Mouse (Mus musculus) limb, embryonic 10.5 days (tissue): Measurements from ENCODE around the gene Mapkap1. TPM values are rescaled to one million over a fixed set of nuclear protein-coding genes. Genes with fewer than 3 reads are reported as not detected.
"Not testable (repeated sequence)": the region's sequence is repeated elsewhere in the genome, so short reads cannot be mapped to it uniquely, and the experiment has no call there.

ENCODE experiments used
- DNase-seq: peaks from one replicate; pipeline ENCODE4 v3.0.0-alpha.2; 2017; ENCODE audit warnings: low spot score
- H3K27ac ChIP-seq: fragments of 300-500 bp; sonication (generic); 2 replicates; pipeline ENCODE4 v1.5.1; 2016; ENCODE audit warnings: mild to moderate bottlenecking
- H3K27me3 ChIP-seq: fragments of 300-500 bp; sonication (generic); 2 replicates; pipeline ENCODE4 v1.6.1; 2016; ENCODE audit warnings: low read depth, mild to moderate bottlenecking; ENCODE audit not compliant: poor library complexity, severe bottlenecking
- H3K36me3 ChIP-seq: fragments of 300-500 bp; sonication (generic); 2 replicates; pipeline ENCODE4 v1.6.1; 2016; ENCODE audit warnings: mild to moderate bottlenecking, moderate library complexity
- H3K4me1 ChIP-seq: fragments of 300-500 bp; sonication (generic); 2 replicates; pipeline ENCODE4 v1.6.1; 2016
- H3K4me3 ChIP-seq: fragments of 300-500 bp; sonication (generic); 2 replicates; pipeline ENCODE4 v1.5.1; 2016; ENCODE audit warnings: mild to moderate bottlenecking, moderate library complexity
- H3K9me3 ChIP-seq: fragments of 300-500 bp; sonication (generic); replicated peaks from 2 replicates; pipeline ENCODE4 v1.6.1; 2016; ENCODE audit warnings: mild to moderate bottlenecking
- WGBS: fragments of 180-500 bp; shearing (Covaris S2); methylation state at CpG from one replicate; pipeline ENCODE4 v1.1.7; 2016; 5-methylcytosine and 5-hydroxymethylcytosine counted together
- polyA plus RNA-seq: library from polyadenylated mRNA; unstranded; fragments of >200 nt; fragmentation: Nextera tagmentation; extraction: Ambion mirVana; gene quantifications from 2 replicates; pipeline ENCODE4 v1.2.1, GENCODE M21; 2016

The Mapkap1 gene
- polyA plus RNA-seq, 1 experiment from 2014 or later, result 96.4 TPM

DNA sequence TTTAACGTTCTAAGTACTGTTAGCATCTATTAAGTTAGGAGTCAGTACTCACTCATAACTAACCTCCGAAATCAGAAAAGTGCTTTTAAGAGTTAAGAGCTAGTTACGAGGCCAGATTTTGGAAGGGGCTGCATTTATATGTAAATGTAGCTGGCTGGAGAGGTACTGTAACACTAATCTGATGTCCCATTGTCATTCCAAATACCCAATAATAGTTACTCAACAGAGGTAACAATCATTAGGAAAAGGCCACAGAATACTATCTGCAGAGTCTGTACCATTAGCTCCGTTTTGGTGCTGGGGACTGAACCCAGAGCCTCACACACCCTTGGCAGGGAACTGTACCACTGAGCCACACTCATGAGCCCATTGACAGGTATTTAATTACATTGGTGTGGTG, 7.0 kb upstream of the Mapkap1 start:
- Histone ChIP-seq H3K27me3 (no peaks in the 10 kb centered on the region), H3K9me3 (no peaks in the 10 kb centered on the region), H3K36me3 (no peaks in the 10 kb centered on the region), H3K4me1 (no peaks in the 10 kb centered on the region), H3K27ac (no peak overlapping the region), H3K4me3 (no peak overlapping the region)
- 61% methylated on average over 4 of the region's 4 CpGs for WGBS
- no peak for DNase-seq

DNA sequence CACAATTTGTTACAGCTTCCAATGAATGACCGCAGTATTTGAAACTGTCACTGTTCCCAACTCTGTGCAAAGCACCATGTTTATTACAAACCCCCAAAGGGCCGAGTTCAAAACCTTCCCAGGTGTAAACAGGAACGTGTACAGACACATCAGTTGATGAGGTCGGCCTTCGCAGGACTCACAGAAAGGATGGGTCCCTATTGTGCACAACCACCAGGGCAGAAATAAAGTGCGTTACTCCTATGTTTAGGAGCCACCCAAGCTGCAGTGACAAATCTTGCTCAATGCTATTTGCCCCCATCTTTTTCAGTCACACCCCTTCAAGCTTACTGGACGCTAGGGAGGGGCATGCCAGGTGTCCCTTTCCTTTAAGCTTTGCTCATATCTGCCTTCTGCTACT, 1.0 kb downstream of the Mapkap1 start:
- Histone ChIP-seq H3K4me1 (peaks cover 19% of the 10 kb centered on the region), H3K4me3 (peak overlapping the region; percentile 94), H3K27ac (no peak overlapping the region), H3K36me3 (no peaks in the 10 kb centered on the region), H3K9me3 (no peaks in the 10 kb centered on the region), H3K27me3 (no peaks in the 10 kb centered on the region)
- no peak for DNase-seq
- 48% methylated on average over 7 of the region's 7 CpGs for WGBS

DNA sequence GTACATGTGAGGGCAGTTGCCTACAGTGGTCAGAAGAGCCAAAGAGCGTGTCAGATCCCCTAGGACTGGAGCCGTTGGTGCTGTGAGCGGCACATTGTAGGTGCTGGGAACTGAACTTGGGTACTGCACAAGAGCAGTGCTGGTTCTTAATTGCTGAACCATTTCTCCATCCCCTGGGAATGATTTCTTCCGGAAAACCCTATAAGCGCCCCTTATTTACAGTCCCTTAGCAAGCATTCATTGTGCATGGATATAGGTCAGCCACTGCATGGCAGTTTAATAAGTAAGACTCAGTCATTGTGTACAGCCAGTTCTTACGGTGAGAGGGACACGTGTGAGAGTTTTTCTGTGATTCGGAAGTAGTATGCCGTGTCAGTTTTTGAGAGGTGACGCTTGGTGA, 1.8 kb downstream of the Mapkap1 start:
- DNase-seq, result no peak
- 95% methylated on average over 10 of the region's 10 CpGs for WGBS
- no peaks in the 10 kb centered on the region for H3K27me3 ChIP-seq

DNA sequence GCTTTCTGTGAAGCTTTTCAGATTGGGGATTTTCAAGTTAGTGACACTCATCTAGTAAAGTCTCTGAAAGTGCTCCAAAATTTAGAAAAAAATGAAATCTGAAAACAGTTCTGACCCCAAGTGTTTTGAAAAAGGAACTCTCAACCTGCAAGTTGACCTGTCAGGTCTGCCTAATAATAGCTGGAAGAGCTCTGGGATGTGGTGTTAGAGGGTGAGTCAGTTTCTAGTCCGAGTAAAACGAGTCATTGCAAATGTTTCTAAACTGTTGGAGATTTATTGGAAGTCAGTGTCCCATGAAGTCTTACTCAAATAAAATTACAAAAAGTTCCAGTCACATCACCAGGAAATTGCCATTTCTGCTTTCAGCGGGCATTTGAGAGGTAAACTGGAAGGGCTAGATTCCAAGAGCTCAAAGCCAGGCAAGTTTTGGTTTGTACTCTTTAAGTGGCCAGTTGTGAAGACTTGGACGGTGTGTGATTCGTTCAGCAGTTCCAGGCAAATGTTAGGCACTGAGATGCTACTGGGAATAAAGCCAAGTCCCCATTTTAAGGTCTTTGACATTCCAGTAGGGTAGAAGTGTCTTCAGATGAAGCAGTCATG, 3.3 kb downstream of the Mapkap1 start:
- H3K4me1 ChIP-seq, result peaks cover 19% of the 10 kb centered on the region
- no peak overlapping the region for H3K4me3 ChIP-seq
- H3K36me3 ChIP-seq, result no peaks in the 10 kb centered on the region
- 94% methylated on average over 5 of the region's 5 CpGs for WGBS
- DNase-seq, result no peak
- no peak overlapping the region for H3K27ac ChIP-seq
- no peaks in the 10 kb centered on the region for H3K9me3 ChIP-seq
- H3K27me3 ChIP-seq, result no peaks in the 10 kb centered on the region

More for the DNA sequence above, 1.8 kb downstream of the Mapkap1 start:
- H3K9me3 ChIP-seq, result no peaks in the 10 kb centered on the region
- H3K4me3 ChIP-seq, result no peak overlapping the region
- H3K4me1 ChIP-seq, result peaks cover 19% of the 10 kb centered on the region
- no peak overlapping the region for H3K27ac ChIP-seq
- H3K36me3 ChIP-seq, result no peaks in the 10 kb centered on the region

DNA sequence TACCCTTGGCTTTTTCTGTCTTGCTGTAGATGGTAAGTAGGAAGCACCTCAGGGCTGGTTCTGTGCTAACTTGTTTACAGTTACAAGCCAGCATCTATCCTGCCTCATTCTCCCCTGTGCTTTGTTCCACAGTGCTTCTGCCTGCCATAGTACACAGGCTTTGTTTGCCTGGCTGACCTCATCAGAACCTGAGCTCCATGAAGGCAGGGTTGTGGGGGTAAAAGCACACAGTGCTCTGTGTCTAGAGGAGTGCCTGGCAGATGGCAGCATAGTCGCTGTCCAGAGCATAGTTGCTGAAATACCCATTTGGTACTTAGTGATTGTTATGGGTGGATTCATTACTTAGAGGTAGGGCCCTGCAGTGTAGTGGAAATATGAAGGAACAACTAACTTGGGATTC, 13.7 kb downstream of the Mapkap1 start:
- Histone ChIP-seq H3K9me3 (no peaks in the 10 kb centered on the region), H3K4me3 (no peak overlapping the region), H3K4me1 (no peaks in the 10 kb centered on the region), H3K36me3 (no peaks in the 10 kb centered on the region), H3K27me3 (no peaks in the 10 kb centered on the region), H3K27ac (no peak overlapping the region)
- WGBS, result 57% methylated on average over 1 of the region's 1 CpGs
- no peak for DNase-seq

DNA sequence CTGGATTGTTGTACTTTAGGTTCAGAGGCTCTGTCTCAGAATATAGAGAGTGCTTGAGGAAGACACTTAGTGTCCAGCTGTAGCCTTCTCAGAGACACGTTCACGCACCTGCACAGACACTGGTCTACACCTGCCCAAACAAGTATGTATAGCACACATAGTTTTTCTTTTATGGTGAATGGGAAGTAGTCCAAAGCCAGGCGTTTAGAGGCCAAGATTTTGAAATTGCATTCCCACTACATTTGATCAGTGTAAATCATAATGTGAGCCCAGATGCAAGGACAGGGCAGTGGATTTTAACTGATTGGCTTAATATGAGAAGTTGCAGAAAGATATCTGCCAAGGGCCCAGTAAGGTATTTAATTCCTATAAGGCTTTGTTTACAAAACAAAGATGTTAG, 17.6 kb downstream of the Mapkap1 start:
- DNase-seq, result no peak
- no peaks in the 10 kb centered on the region for H3K27me3 ChIP-seq
- WGBS, result 94% methylated on average over 3 of the region's 3 CpGs

DNA sequence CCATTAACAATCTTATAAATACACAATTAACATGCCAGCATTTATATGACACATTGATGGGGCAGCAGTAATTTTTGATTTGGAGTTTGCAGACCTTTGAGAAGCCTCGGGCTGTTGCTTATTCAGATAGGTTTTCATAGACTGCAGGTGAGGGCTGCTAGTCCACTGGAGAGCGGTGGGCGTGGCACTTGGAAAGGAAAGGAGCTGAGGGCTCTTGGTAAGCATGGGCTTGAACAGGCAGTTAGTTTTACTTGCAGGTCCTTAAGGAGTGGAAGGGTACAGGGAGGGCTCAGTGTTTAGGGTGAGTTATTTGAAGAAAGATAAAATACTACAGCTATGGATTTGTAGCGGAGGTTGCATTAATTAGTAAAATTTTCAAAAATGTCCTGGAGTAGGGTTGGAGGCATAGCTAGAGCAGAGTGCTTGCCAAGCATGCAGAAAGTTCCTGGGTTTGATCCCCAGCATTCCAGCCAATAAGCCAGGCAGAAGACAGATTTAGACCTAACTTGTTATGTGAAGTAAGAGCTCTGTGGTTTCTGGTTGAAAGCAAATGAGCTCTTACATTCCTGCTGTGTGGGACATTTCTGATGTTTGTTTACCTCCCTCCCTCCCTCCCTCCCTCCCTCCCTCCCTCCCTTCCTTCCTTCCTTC, 19.1 kb downstream of the Mapkap1 start:
- 84% methylated on average over 4 of the region's 4 CpGs for WGBS
- Histone ChIP-seq H3K36me3 (no peaks in the 10 kb centered on the region), H3K27me3 (no peaks in the 10 kb centered on the region), H3K27ac (no peak overlapping the region), H3K4me1 (no peaks in the 10 kb centered on the region), H3K9me3 (no peaks in the 10 kb centered on the region), H3K4me3 (no peak overlapping the region)
- no peak for DNase-seq

More for the DNA sequence above, 17.6 kb downstream of the Mapkap1 start:
- no peaks in the 10 kb centered on the region for H3K9me3 ChIP-seq
- no peaks in the 10 kb centered on the region for H3K4me1 ChIP-seq
- no peak overlapping the region for H3K4me3 ChIP-seq
- H3K36me3 ChIP-seq, result no peaks in the 10 kb centered on the region
- H3K27ac ChIP-seq, result no peak overlapping the region

DNA sequence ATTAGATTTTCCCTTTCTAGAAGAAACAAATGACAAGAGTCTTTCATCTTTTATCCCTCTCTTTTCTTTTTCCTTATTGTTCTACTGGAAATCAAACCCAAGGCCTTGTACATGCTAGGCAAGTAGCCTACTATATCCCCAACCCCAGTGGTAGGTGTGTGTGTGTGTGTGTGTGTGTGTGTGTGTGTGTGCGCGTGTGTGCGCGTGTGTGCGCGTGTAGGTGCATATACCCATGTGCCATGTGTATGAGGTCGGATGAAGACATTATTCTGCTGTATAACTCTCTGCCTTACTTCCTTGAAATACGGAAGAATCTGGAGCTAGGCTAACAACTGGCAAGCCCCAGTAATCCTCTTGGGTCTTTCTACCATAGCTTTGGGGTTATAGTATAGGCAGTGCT, 24.1 kb downstream of the Mapkap1 start:
- Histone ChIP-seq H3K4me3 (no peak overlapping the region), H3K27me3 (no peaks in the 10 kb centered on the region), H3K9me3 (no peaks in the 10 kb centered on the region), H3K4me1 (no peaks in the 10 kb centered on the region), H3K27ac (no peak overlapping the region), H3K36me3 (peaks cover 11% of the 10 kb centered on the region)
- WGBS, result 98% methylated on average over 8 of the region's 8 CpGs
- DNase-seq, result no peak

DNA sequence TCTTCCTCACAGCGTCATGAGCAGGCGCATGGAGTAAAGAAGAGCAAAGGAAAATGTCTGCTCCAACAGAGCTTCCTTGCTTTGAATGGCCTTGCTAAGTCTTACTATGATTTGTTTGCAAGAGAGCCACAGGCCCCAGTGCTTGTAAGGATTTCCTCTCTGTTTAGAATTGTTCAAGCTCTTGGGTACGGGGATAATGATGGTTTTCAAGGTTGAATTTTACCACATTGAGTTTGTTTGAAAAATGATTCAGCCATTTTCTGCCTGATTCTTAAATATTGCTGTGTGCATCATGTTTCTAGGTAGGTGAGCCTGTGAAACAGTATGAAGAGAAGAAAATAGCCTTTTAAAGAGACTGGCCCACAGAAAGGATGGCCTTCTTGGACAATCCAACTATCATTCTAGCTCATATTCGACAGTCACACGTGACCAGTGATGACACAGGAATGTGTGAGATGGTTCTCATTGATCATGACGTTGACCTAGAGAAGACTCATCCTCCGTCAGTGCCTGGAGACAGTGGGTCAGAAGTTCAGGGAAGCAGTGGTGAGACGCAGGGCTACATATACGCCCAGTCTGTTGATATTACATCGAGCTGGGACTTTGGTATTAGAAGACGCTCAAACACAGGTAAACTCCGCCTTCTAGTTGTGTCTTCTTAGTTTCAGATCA, 25.3 kb downstream of the Mapkap1 start:
- DNase-seq, result no peak
- WGBS, result 95% methylated on average over 12 of the region's 12 CpGs
- Histone ChIP-seq H3K4me1 (no peaks in the 10 kb centered on the region), H3K4me3 (no peak overlapping the region), H3K27ac (no peak overlapping the region), H3K9me3 (no peaks in the 10 kb centered on the region), H3K27me3 (no peaks in the 10 kb centered on the region), H3K36me3 (peaks cover 19% of the 10 kb centered on the region)

DNA sequence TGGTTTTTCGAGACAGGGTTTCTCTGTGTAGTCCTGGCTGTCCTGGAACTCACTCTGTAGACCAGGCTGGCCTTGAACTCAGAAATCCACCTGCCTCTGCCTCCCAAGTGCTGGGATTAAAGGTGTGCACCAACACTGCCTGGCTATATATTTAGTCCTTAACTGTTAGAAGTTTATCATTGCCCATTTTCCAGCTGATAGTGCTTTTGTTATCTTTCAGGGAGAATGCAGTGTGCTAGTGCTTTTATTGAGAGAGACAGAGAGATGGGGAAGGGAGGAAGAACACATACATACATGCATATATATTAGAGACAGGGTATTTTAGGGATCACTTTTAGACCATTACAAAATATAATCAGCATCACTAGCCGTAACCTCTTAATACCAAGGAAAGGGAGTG, 26.3 kb downstream of the Mapkap1 start:
- H3K4me3 ChIP-seq, H3K27me3 ChIP-seq, H3K27ac ChIP-seq, H3K4me1 ChIP-seq, H3K9me3 ChIP-seq, DNase-seq: not testable (repeated sequence)
- WGBS, result 98% methylated on average over 1 of the region's 2 CpGs
- peaks cover 29% of the 10 kb centered on the region for H3K36me3 ChIP-seq

DNA sequence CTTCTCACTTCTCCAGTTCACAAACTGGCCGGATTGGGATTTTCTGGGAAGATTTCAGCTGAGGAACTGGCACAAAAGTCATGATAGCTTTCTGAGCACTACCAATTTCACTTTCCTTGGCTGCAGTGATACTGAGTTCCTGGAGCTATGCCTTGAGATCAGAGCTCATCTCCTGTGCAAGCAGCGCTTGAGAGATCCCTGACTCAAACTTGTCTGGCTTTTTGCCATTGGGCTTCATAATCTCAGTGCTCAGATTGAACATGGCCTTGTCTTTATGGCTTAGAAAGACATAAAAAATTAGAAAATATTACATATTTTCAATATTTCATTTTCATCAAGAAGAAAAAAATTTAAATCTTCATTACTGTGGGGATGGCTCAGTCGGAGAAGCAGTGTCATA, 29.8 kb downstream of the Mapkap1 start:
- no peaks in the 10 kb centered on the region for H3K27me3 ChIP-seq
- DNase-seq, result no peak
- 96% methylated on average over 3 of the region's 3 CpGs for WGBS
- H3K9me3 ChIP-seq, result no peaks in the 10 kb centered on the region
- H3K4me3 ChIP-seq, result no peak overlapping the region
- H3K36me3 ChIP-seq, result peaks cover 29% of the 10 kb centered on the region
- no peaks in the 10 kb centered on the region for H3K4me1 ChIP-seq
- H3K27ac ChIP-seq, result no peak overlapping the region

DNA sequence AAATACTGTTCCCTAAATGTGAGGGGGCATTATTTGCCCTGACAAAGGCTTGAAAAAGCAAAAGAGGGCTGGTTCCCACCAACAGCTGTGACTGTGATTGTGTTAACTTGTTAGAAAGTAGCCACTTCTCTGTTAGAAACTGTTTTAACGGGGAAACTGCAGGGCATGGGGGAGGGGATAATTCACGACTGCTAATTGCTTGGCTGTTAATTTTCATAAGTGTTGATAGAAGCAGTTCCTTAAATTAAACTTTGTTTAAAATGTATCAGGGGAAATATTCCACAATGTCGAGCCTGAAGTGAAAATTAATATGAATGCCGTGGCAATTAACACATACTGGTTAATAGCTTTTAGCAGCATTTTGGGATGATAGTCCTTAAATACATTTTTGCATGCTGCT, 42.2 kb downstream of the Mapkap1 start:
- Histone ChIP-seq H3K27me3 (no peaks in the 10 kb centered on the region), H3K9me3 (no peaks in the 10 kb centered on the region), H3K27ac (no peak overlapping the region), H3K4me3 (no peak overlapping the region), H3K36me3 (peaks cover 22% of the 10 kb centered on the region), H3K4me1 (peaks cover 33% of the 10 kb centered on the region)
- no peak for DNase-seq
- WGBS, result 45% methylated on average over 4 of the region's 4 CpGs

DNA sequence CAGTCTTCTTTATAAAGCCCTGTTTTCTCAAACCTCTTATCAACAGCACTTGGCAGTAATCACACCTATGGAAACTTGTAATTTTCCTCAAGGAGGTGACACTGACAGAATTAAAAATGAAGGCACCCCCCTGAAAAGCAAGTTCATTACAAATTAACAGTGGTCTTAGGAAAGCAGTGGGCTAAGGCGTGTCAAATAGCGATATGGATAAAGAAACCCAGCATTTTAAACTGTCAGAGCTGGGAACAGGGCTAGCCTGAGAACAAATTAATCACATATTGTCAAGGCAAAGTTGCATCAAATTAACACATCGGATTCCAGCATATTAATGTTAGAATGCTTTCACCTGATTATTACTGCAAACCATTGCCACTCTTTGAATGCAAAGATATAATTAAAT, 55.9 kb downstream of the Mapkap1 start:
- no peaks in the 10 kb centered on the region for H3K9me3 ChIP-seq
- no peak overlapping the region for H3K4me3 ChIP-seq
- no peaks in the 10 kb centered on the region for H3K27me3 ChIP-seq
- H3K27ac ChIP-seq, result no peak overlapping the region
- DNase-seq, result no peak
- H3K36me3 ChIP-seq, result no peaks in the 10 kb centered on the region
- H3K4me1 ChIP-seq, result peaks cover 8% of the 10 kb centered on the region
- 85% methylated on average over 3 of the region's 3 CpGs for WGBS
